Mouse (Mus musculus) T-helper 1 cell (primary cell): ENCODE measurements around the gene Tgfa.

ENCODE experiments used
- in situ Hi-C: fragments of 300-600 bp; cut with MboI, MseI; formaldehyde crosslinking; loops from one replicate; pipeline ENCODE4 v1.15.1; 2025; ENCODE audit warnings: high pct_unique_total_duplicates

The Tgfa gene

GRCm38 (mm10) chr6:86222381-86222780 lies 27.4 kb downstream of the Tgfa start:
- in situ Hi-C loops, result no loop called here

DNA sequence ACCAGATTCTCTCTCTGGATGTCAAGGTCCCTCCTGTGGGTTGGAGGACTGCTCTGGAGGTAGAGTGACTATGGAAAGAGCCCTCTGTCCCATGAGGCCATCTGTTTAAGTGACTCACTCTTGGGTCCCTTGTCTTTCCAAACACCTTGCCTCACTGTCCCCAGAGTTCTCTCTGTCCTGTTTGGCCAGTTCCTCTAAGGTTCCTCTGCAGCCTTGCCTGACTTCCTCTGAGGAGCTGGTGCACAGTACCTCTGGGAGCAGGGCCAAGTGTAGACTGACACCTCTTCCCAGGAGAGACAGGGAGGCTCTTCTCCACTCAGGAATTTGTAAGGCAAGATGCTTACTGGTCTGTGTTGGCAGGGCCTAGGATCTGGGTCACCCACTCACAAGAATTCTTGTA lies 30.6 kb downstream of the Tgfa start:
- in situ Hi-C loops, result no loop called here

DNA sequence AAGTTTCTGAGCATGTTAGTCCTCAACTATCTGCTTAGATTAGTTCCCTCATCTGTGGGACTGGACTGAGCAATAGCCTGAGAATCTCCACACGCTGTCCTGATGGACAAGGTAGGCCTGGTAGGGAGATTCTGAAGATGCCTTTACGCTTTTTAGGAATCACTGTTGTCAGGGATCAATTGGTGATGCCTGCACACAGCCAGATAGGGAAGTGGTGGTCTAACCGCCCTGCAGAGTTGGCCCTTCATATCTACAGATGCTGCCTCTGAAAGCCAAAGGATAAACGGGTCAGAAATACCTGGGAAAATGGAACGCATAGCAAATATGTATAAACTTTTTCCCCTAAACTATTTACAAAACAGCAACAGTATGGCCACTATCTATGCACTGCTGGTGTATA lies 37.3 kb downstream of the Tgfa start:
- in situ Hi-C loops, result no loop called here

DNA sequence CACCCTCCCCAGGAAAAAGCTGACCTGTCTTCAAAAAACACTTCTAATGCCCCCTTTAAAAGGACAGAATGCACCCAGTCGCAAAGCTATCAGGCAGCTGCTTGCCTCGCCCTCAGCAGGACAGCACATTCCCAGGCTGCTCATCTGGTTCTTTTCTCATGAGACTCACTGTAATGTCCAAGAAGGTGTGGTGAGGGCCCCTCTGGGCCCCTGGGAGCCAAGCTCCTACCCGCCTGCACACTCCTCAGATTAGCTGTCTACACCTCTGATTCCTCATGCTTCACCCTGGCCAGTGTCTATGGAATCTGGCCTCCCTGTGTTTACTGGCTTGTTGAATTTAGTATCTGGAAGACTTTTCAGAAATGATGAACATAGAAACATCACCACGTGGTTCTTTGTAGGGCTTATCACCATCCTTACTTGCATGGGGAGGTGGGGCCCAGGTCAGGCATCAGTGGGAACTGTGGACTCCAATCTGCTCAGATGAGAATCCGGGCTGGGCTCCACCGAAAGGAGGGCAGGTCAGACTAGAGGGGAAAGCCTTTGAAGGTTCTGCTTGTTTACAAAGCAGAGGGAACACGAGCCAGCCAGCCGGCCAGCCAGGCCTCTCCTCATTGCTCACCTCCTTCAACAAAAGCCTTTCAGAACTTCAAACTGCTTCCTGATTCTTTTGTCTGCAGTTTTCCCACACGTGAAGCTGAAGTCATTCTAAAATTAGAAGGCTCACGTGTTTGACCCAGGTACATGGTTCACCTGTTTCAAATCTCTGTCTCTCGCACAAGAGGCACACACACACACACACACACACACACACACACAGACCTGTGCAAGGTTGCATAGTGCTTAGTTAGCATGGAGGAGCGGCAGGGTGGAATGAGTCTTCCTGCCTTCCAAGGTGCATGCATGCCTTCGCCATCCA lies 38.7 kb downstream of the Tgfa start:
- in situ Hi-C loops, result no loop called here

DNA sequence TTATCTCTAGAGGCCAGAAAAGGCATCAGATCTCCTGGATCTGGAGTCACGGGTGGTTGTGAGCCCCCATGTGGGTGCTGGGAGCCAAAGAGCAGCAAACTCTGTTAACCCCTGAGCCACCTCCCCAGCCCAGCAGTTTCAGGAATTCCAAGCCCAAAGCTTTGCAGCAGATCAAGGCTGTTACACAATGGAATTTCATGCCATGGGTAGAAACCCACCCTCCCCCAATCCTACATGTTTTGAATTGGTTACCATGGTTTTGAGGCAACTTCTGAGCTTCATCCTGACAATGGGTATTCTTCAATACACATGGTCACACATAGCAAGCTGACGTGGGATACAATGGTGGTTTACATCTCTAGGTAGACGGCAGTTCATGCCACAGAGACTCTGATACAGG lies 49.8 kb downstream of the Tgfa start:
- in situ Hi-C loops, result no loop called here

GRCm38 (mm10) chr6:86245965-86246364 lies 50.9 kb downstream of the Tgfa start:
- in situ Hi-C loops, result no loop called here

DNA sequence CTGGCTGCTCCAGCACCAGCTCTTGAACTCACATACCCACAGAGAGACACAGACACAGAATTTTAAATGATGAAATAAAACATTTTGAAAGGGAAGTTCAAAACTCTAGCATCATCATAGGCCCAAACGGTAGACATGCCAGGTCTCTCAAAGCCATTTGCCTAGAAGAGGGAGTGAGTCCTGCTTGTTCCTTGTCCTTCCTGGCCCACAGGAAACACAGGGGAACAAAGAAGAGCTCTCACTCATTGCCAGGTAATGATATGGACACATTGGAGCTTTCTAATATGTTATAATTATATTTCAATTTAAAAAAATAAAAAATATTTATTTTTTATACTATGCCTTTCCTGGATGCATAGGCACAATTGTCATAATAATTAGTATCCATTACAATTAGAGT lies 53.5 kb downstream of the Tgfa start:
- in situ Hi-C loops, result no loop called here

DNA sequence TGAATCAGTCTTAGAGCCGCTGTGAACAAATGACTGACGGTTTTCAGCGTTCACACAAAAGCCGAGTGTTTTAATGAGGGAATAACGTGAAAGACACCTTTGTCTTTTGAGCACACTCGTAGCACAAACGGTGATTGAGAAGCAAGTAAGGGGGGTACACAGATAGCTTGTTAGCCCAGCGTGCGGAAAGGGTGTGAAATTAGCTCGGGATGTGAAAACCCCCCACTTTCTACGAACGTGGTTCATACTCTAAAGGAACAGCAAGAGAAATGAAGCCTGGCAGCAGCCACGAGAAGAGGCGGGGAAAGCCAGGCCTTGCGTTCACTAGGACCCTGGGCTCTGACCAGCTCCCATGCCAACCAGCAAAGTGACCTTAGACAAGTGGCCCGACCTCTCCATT lies 54.0 kb downstream of the Tgfa start:
- in situ Hi-C loops, result no loop called here

GRCm38 (mm10) chr6:86250236-86250635 lies 55.2 kb downstream of the Tgfa start:
- in situ Hi-C loops, result no loop called here

DNA sequence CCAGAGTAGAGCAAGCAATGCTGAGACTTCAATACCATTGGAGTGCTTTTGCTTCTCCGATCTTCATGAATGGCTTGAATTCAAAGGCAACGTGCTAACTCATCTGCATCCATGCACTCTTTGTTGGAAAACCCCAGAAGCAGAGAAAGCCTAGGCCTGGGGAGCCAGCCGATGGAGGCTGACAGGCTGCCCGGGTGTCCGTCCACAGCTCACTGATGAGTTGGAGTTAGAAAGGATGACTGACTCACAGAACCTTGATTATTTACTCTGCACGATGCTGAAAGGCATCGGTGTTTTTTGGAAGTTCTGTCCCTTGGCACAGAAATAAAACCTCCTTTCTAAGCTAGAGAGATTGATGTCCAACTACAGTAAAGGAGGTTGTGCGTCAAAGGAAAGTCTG lies 55.8 kb downstream of the Tgfa start:
- in situ Hi-C loops, result no loop called here

- in situ Hi-C loops, result no loop called here
Measured at GRCm38 (mm10) chr6:86252176-86253125, 57.4 kb downstream of the Tgfa start.

GRCm38 (mm10) chr6:86255899-86256298 lies 60.9 kb downstream of the Tgfa start:
- in situ Hi-C loops, result no loop called here

- in situ Hi-C loops, result no loop called here
Measured at GRCm38 (mm10) chr6:86259242-86259641, 64.2 kb downstream of the Tgfa start.

- in situ Hi-C loops, result no loop called here
Measured at GRCm38 (mm10) chr6:86260322-86261050, 65.5 kb downstream of the Tgfa start.

- in situ Hi-C loops, result no loop called here
Measured at GRCm38 (mm10) chr6:86266786-86267185, 71.8 kb downstream of the Tgfa start.

DNA sequence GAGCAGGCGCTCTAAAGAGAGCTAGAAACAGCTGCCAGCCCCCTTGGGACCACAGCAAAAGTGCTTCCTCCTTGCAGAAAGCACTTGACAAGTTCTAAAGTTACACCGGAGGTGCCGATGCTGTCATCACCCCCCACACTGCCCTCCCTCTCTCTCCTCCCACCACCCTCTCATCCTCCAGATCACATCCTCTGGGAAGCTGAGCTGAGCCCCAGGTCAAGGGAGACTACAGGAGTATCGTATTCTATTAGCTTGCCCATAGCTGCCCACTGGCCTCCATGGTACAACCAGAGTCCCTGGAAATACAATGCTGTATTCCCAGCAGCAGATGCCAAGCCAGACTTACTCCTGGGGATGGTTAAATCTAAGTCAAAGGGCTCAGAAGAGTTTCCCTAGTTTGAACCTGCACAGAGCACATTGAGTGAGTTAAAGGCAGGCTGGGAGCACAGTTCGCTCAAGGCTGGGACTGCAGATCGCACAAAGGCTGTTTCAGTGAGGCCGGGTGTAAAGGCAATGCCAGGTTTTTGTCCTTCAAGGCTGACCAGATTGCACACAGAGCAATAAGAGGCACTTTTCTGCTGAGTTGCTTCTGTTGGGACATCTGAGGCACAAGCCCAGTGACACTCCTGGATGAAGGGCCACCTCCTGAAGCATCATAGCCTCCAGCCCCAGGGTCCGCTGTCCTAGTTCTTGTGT lies 75.5 kb downstream of the Tgfa start:
- in situ Hi-C loops, result loop anchor here (5.0 kb wide), 1 partner anchor 52 kb away; no protein-coding TSS in a partner anchor

DNA sequence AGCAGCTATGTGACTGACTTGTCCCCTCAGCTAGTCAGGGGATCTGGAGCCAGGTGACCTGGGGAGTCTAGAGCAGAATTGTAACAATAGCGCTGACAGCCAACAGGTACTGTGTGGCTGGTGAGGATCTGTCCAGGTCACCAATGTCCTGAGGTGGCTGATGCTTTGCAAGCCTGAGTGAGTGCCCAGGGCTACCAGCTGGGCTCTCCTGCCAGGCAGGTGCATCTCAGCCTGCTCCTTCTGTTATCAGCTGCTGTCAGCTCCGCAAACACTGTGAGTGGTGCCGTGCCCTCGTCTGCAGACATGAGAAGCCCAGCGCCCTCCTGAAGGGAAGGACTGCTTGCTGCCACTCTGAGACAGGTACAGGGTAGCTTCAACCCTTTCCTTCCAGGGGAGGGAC lies 76.1 kb downstream of the Tgfa start:
- in situ Hi-C loops, result loop anchor here (5.0 kb wide), 1 partner anchor 51 kb away; no protein-coding TSS in a partner anchor

GRCm38 (mm10) chr6:86275704-86276103 lies 80.7 kb downstream of the Tgfa start:
- in situ Hi-C loops, result no loop called here

DNA sequence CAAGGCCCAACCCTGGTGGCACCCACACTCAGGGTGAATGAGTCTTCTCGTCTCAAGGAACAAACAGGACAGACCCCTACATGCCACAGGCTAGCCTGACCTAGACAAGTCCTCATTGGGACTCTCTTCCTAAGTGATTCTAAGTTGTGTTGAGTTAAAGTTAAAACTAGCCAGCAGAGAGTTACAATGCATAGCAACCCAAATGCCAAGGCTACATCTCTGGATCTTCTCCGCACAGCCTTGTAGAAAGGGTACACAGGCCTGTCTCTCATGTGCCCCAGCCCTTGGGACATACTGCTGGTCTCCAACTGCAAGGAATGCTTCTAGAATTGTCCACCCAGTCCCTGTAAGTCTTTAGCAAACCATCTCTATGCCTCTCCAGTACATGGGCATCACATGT lies 81.8 kb downstream of the Tgfa start:
- in situ Hi-C loops, result no loop called here

- in situ Hi-C loops, result no loop called here
Measured at GRCm38 (mm10) chr6:86277620-86278019, 82.6 kb downstream of the Tgfa start.

DNA sequence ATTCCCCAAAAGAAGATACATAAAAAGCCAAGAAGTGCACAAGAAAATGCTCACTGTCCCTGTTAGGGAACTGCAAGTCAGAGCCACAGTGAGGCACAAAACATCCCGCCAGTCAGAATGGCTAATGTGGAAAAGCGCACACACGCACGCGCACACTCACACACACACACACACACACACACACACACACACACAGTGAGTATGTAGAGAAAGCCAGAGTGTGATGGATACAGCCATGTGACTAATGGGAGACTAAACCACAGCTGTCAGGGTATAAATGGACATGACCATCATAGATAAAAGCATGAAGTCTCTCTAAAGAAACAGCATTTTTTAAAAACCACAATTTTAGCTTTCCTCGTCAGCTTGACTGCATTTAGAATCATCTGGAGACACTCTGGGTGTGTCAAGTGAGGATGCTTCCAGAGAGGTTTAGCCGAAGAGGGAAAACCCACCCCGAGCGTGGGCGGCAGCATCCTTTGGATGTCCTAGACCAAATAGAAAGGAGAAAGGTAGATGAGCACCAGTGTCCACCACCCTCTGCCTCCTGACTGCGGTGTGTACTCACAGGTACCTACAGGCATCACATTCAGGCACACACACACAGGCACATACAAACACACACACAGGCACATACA lies 86.7 kb downstream of the Tgfa start:
- in situ Hi-C loops, result no loop called here
